Mouse (Mus musculus) hindbrain, embryonic 16.5 days (tissue): ENCODE data around the gene Padi1. TPM values are rescaled to one million over a fixed set of nuclear protein-coding genes. Genes with fewer than 3 reads are reported as not detected.

Experiments
- ATAC-seq: fragments of 200-750 bp; cut with Nextera tagmentation; 2 replicates; pipeline ENCODE4 v1.8.0; 2017; ENCODE audit warnings: moderate TSS enrichment, moderate library complexity
- H3K27ac ChIP-seq: fragments of 300-500 bp; sonication (generic); 2 replicates; pipeline ENCODE4 v1.5.1; 2014; ENCODE audit warnings: low read depth, mild to moderate bottlenecking, control low read depth, low read length, moderate library complexity
- H3K27me3 ChIP-seq: fragments of 300-500 bp; sonication (generic); replicated peaks from 2 replicates; pipeline ENCODE4 v1.6.1; 2014; ENCODE audit warnings: low read length; ENCODE audit not compliant: control insufficient read depth, insufficient read depth
- H3K36me3 ChIP-seq: fragments of 300-500 bp; sonication (generic); 2 replicates; pipeline ENCODE4 v1.6.1; 2014; ENCODE audit warnings: mild to moderate bottlenecking, low read length, moderate library complexity, mixed read lengths; ENCODE audit not compliant: control insufficient read depth, insufficient read depth
- H3K4me1 ChIP-seq: fragments of 300-500 bp; sonication (generic); 2 replicates; pipeline ENCODE4 v1.6.1; 2014; ENCODE audit warnings: low read depth, low read length; ENCODE audit not compliant: control insufficient read depth, insufficient read depth
- H3K4me2 ChIP-seq: fragments of 300-500 bp; sonication (generic); 2 replicates; pipeline ENCODE4 v1.6.1; 2014; ENCODE audit warnings: mild to moderate bottlenecking, low read length, control low read depth, moderate library complexity
- H3K4me3 ChIP-seq: fragments of 300-500 bp; sonication (generic); 2 replicates; pipeline ENCODE4 v1.5.1; 2014; ENCODE audit warnings: mild to moderate bottlenecking, low read length, control low read depth, moderate library complexity
- H3K9ac ChIP-seq: fragments of 300-500 bp; sonication (generic); 2 replicates; pipeline ENCODE4 v1.6.1; 2014; ENCODE audit warnings: low read depth, mild to moderate bottlenecking, control low read depth, low read length, moderate library complexity
- H3K9me3 ChIP-seq: fragments of 300-500 bp; sonication (generic); 2 replicates; pipeline ENCODE4 v1.6.1; 2014; ENCODE audit warnings: mild to moderate bottlenecking, low read length, moderate library complexity; ENCODE audit not compliant: control insufficient read depth
- WGBS: fragments of 180-500 bp; shearing (Covaris S2); extraction: QIAGEN DNeasy Blood & Tissue Kit; methylation state at CpG from one replicate; pipeline ENCODE4 v1.1.7; 2014; 5-methylcytosine and 5-hydroxymethylcytosine counted together
- polyA plus RNA-seq: library from polyadenylated mRNA; unstranded; fragments of >200 nt; fragmentation: Nextera tagmentation; extraction: Ambion mirVana; gene quantifications from 2 replicates; pipeline ENCODE4 v1.2.1, GENCODE M21; 2015

The Padi1 gene
- polyA plus RNA-seq, result not detected in 2 replicates

DNA sequence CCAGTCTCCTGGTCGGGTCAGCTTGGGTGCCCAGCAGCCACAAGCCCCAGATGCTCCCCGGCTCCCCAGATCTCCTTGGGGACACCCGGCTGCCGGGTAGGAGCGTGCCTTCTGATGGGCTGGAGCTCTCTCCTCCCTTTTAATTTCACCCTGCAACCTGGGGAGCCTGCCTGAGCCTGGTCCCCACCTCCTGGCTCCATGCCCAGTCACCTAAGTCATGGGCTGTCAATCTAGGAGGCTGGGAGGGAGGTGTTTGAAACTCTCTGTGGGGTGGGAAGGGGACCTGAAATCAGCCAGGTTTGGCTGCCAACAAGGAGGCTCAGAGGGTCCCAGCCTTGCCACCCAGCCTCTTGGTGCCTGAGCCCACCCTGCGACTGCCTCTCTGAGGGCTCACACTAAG is at the start of gene Padi1:
Gene Padi1, minus strand, starts transcription at position 113 of the 400 bp plus-strand sequence.
- Histone ChIP-seq H3K36me3 (no peaks in the 10 kb centered on the region), H3K4me3 (no peak within 1 kb of the TSS), H3K27ac (no peak within 1 kb of the TSS), H3K27me3 (no peaks in the 10 kb centered on the region), H3K4me1 (no peaks in the 10 kb centered on the region; the same call in 1 of the 2 replicates), H3K4me2 (no peak within 1 kb of the TSS), H3K9me3 (no peaks in the 10 kb centered on the region), H3K9ac (no peak within 1 kb of the TSS)
- ATAC-seq, result no peak
- WGBS, result 49% methylated on average over 6 of the region's 6 CpGs

DNA sequence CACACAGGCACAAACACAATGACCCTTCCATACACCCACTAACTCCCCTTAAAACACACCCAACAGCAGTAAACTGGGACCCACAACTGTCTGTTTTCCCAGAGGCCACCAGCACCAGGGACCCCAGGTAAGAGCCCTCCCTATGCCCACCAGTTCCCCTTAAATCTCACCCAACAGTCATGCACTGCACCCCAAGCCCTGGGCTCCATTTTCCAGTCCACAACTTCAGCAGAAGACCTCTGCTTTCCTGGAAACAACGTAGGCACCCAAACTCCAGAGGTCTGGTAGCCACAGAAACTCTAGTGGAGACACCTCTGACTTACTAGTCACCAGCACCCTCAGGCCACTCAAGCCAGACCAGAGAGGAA is 46.6 kb upstream of the Padi1 start:
- Histone ChIP-seq H3K27me3 (no peaks in the 10 kb centered on the region), H3K36me3 (no peaks in the 10 kb centered on the region), H3K27ac (no peak overlapping the region), H3K4me1 (no peaks in the 10 kb centered on the region), H3K4me2 (no peak overlapping the region), H3K9ac (no peak overlapping the region), H3K4me3 (no peak overlapping the region), H3K9me3 (peaks cover 7% of the 10 kb centered on the region)
- ATAC-seq, result no peak
- WGBS, result 70% methylated on average over 1 of the region's 1 CpGs

DNA sequence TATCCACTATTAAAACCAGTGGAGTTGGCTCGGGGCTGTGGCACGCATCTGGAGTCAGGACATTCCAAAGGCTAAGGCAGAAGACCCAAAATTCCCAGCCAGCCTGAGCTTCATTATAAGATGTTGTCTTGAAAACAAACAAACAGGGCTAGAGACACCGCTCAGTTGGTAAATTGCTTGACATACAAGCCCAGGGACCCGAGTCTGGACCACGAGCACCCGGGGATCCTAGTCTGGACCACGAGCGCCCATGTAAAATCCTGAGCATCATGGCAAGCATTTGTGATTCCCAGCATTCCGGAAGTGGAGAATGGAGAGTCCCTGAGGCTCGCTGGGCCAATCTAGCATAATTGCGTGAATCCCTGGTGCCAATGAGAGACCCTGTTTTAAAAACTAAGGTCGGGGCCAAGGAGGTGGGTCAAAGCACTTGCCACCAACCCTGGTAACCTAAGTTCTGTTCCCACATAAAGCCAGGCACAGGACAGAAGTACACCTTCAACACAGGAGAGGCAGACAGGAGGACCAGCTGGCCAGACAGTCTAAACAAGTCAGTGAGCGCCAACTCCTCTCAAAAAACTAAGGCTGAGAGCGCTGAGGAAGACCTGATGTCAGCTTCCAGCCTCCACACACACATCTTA is 46.1 kb upstream of the Padi1 start:
- H3K36me3 ChIP-seq, result no peaks in the 10 kb centered on the region
- no peaks in the 10 kb centered on the region for H3K4me1 ChIP-seq
- H3K4me3 ChIP-seq, result no peak overlapping the region
- H3K27me3 ChIP-seq, result no peaks in the 10 kb centered on the region
- H3K9me3 ChIP-seq, result peaks cover 7% of the 10 kb centered on the region
- no peak for ATAC-seq
- WGBS, result 96% methylated on average over 14 of the region's 14 CpGs
- no peak overlapping the region for H3K27ac ChIP-seq
- no peak overlapping the region for H3K4me2 ChIP-seq
- H3K9ac ChIP-seq, result no peak overlapping the region

DNA sequence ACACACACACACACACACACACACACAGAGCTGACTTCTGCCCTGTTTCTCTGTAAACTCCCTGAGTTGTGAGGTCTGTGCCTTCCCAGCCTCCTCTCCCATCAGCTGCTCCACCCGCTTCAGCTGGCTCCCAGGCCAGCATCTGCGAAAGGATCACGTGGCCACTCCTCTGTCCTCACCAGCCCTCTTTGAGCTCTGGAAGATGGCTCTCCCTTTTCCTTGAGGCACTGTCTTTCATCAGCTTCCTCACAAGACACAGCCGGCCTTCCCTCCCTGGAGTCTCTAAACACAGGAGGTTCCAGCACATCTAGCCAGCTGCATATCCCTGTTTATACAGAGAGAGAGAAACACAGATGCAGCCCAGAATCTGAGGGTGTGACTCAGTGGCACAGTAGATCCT is 38.3 kb upstream of the Padi1 start:
- Histone ChIP-seq H3K36me3 (no peaks in the 10 kb centered on the region), H3K9ac (no peak overlapping the region), H3K4me2 (no peak overlapping the region), H3K9me3 (no peaks in the 10 kb centered on the region), H3K27ac (no peak overlapping the region), H3K4me3 (no peak overlapping the region), H3K27me3 (no peaks in the 10 kb centered on the region), H3K4me1 (no peaks in the 10 kb centered on the region)
- 42% methylated on average over 4 of the region's 4 CpGs for WGBS
- no peak for ATAC-seq

DNA sequence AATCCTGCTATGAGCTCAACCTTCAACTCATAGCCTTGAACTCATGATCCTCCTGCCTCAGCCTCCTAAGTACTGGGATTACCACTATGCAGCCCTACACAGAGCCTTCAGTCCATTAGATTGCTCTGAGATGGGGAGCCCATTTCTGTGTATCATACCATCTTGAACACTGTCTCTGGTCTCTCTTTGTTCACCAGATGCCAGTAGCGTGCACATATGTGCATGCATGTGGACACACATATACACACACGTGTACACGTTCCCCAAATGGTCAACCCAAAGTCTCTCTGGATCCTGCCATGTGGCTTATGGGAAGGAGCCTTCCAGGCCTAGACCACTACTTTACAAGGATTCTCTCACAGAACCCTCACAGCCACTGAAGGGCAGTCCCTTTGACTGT is 37.4 kb upstream of the Padi1 start:
- no peaks in the 10 kb centered on the region for H3K4me1 ChIP-seq
- no peak overlapping the region for H3K9ac ChIP-seq
- H3K27ac ChIP-seq, result no peak overlapping the region
- H3K9me3 ChIP-seq, result no peaks in the 10 kb centered on the region
- 96% methylated on average over 3 of the region's 3 CpGs for WGBS
- no peak overlapping the region for H3K4me2 ChIP-seq
- H3K36me3 ChIP-seq, result no peaks in the 10 kb centered on the region
- ATAC-seq, result no peak
- no peaks in the 10 kb centered on the region for H3K27me3 ChIP-seq
- H3K4me3 ChIP-seq, result no peak overlapping the region

DNA sequence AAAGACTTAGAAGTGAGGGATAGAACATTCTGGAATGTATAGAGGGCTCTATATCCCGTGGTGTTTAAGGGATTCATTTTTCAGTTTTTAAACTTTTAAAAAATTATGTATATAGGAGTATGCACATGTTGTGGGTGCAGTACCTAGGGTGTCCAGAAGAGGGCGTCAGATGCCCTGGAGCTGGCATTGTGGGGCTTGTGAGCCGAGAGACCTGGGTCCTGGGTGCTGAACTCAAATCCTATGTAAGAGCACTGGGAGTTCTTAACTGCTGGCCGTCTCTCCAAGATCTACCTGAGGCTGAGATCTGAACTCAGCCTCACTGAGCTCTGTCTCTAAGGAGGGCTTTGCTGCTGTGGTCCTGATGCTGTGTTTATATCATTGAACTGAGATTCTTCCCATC is 36.8 kb upstream of the Padi1 start:
- H3K4me1 ChIP-seq, result no peaks in the 10 kb centered on the region
- H3K27ac ChIP-seq, result no peak overlapping the region
- WGBS, result 66% methylated on average over 4 of the region's 4 CpGs
- ATAC-seq, result no peak
- H3K4me2 ChIP-seq, result no peak overlapping the region
- H3K9ac ChIP-seq, result no peak overlapping the region
- H3K27me3 ChIP-seq, result no peaks in the 10 kb centered on the region
- H3K36me3 ChIP-seq, result no peaks in the 10 kb centered on the region
- H3K9me3 ChIP-seq, result no peaks in the 10 kb centered on the region
- H3K4me3 ChIP-seq, result no peak overlapping the region

DNA sequence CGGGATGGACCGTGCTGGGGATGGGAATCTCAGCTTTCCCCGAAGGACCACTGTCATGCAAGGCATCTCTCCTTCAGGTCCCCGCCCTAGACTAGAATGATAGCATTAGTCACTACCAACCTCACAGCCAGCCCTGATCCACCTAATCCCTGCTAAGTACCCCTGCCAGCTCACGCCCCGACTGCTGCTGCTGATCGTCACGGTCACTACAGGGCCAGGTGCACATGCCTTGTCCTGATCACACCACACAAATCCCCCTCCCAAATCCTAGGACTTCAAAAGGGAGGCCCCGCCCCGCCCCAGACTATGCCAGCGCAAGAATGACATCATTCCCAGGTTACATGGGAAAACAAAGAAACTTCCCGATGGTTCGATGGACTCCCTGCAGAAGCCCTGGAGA is 36.2 kb upstream of the Padi1 start:
- H3K9ac ChIP-seq, result no peak overlapping the region
- no peaks in the 10 kb centered on the region for H3K4me1 ChIP-seq
- no peaks in the 10 kb centered on the region for H3K36me3 ChIP-seq
- H3K4me3 ChIP-seq, result no peak overlapping the region
- no peaks in the 10 kb centered on the region for H3K27me3 ChIP-seq
- no peak for ATAC-seq
- H3K4me2 ChIP-seq, result no peak overlapping the region
- H3K9me3 ChIP-seq, result no peaks in the 10 kb centered on the region
- no peak overlapping the region for H3K27ac ChIP-seq
- WGBS, result 94% methylated on average over 13 of the region's 13 CpGs

DNA sequence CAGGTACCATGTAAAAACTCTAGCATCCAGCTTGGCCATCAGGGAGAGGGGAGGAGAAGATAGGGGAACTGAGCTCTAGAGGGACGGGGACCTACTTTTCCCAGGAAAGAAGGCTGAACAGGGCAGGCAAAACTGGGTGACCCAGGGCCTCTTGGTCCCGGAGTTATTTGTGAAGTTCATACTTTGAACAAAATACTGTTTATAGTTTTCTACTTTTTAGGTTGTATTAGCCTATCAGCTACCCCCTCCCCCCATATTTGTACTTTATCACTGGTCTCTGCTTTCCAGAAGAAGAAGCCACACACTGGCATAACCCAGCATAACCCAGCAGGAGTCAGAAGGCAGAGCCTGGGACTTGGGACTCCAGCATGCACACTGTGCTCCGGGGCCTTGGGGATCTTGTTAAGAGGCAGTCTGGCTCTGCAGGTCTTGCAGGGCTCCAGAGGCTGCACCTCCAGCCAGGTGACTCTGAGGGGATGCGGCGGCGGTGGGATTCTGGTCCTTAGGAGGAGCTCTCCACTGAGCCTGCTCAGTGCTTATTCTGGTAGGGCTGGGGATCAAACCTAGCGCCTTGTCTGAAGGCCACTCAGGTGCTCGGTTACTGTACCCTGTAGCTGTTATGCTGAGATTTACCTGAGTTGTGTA is 35.6 kb upstream of the Padi1 start:
- H3K4me2 ChIP-seq, result no peak overlapping the region
- no peak overlapping the region for H3K9ac ChIP-seq
- no peaks in the 10 kb centered on the region for H3K27me3 ChIP-seq
- no peaks in the 10 kb centered on the region for H3K9me3 ChIP-seq
- no peak overlapping the region for H3K27ac ChIP-seq
- WGBS, result 84% methylated on average over 8 of the region's 8 CpGs
- no peak overlapping the region for H3K4me3 ChIP-seq
- no peaks in the 10 kb centered on the region for H3K36me3 ChIP-seq
- H3K4me1 ChIP-seq, result no peaks in the 10 kb centered on the region
- ATAC-seq, result no peak

DNA sequence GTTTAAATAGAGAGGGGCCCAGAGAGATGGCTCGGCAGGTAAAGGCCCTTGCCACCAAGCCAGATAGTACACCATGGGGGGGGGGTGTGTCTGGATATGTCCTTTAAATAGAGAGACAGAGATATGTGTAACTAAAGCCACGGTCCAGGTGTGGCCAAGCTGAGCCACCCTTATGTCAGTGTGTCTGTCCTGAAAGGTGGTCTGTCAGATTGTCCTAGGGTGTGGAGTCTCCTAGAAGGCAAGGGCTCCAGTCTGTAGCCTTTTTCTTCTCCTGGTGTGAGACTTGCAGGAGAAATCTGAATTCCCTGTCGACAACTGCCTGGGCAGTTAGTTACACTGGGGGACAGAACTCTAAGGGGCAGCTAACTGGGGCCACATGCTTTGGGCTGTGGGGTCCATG is 34.6 kb upstream of the Padi1 start:
- Histone ChIP-seq H3K9me3 (no peaks in the 10 kb centered on the region), H3K27me3 (no peaks in the 10 kb centered on the region), H3K9ac (no peak overlapping the region), H3K4me1 (no peaks in the 10 kb centered on the region), H3K4me3 (no peak overlapping the region), H3K36me3 (no peaks in the 10 kb centered on the region), H3K4me2 (no peak overlapping the region), H3K27ac (no peak overlapping the region)
- WGBS, result 83% methylated on average over 3 of the region's 3 CpGs
- no peak for ATAC-seq
